Mouse (Mus musculus) small intestine, adult 2 months (tissue): Measurements from ENCODE around the gene Slf2.

ENCODE experiments used
- CTCF ChIP-seq: fragments of 200-500 bp; IDR thresholded peaks from 2 replicates; pipeline ENCODE4 v1.5.1; 2012; ENCODE audit warnings: low read depth, mild to moderate bottlenecking, control low read depth, inconsistent platforms, low read length, moderate library complexity, mixed read lengths; ENCODE audit not compliant: insufficient replicate concordance, insufficient read length; ENCODE audit errors: extremely low read depth
- POLR2A ChIP-seq: fragments of 200-500 bp; IDR thresholded peaks from 2 replicates; pipeline ENCODE4 v1.6.1; 2012; ENCODE audit warnings: low read depth, mild to moderate bottlenecking, control low read depth, inconsistent platforms, low read length, moderate library complexity

DNA sequence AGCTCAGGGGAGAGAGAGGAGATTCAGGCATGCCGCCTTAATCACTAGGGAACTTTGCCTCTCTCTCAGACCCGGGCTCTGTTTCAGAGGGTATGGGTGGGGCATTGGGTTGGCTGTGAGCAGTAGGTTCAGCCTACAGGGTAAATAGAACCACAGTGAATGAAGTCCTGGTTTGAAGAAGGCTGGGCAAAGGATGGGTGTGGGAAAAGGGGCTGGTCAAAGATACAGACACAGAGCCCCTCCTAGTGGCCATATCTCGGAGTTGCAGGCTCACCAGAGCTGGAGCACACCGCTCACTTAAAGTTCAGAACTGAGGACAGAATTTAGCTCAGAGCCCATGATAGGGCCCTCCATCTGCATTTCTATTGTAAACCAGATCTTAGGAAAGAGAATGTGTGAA, 100.8 kb downstream of the Slf2 start:
- TF ChIP-seq CTCF: peak; percentile 93; the same call in 1 of the 2 replicates
- no peak for TF ChIP-seq POLR2A
